Mouse (Mus musculus): ENCODE measurements around the gene Mfsd6l.

Mfsd6l gene

GRCm38 (mm10) chr11:68555918-68556584 is at the start of gene Mfsd6l:
Mfsd6l (plus strand) TSS chr11:68556186.
- no peak for DNase-seq (ENCODE audit: low spot score in 2 of 2)

GRCm38 (mm10) chr11:68507246-68507645 is 48.7 kb upstream of the Mfsd6l start:
- no peak for DNase-seq (ENCODE audit: low spot score in 2 of 2)

GRCm38 (mm10) chr11:68508619-68509018 is 47.4 kb upstream of the Mfsd6l start:
- no peak for DNase-seq (ENCODE audit: low spot score in 2 of 2)

GRCm38 (mm10) chr11:68509194-68509593 is 46.8 kb upstream of the Mfsd6l start:
- no peak for DNase-seq (ENCODE audit: low spot score in 2 of 2)

- peak in 1 of 2 experiments; percentile 32 for DNase-seq (ENCODE audit: low spot score in 2 of 2)
These were observed 42.0 kb upstream of the Mfsd6l start for GRCm38 (mm10) chr11:68513969-68514368.

GRCm38 (mm10) chr11:68519362-68519761 is 36.6 kb upstream of the Mfsd6l start:
- DNase-seq (ENCODE audit: low spot score in 2 of 2): no peak

- DNase-seq (ENCODE audit: low spot score in 2 of 2): no peak
These were observed 36.2 kb upstream of the Mfsd6l start for GRCm38 (mm10) chr11:68519815-68520214.

GRCm38 (mm10) chr11:68520439-68520838 is 35.5 kb upstream of the Mfsd6l start:
- no peak for DNase-seq (ENCODE audit: low spot score in 2 of 2)

- no peak for DNase-seq (ENCODE audit: low spot score in 2 of 2)
These were observed 34.6 kb upstream of the Mfsd6l start for GRCm38 (mm10) chr11:68521352-68521751.

GRCm38 (mm10) chr11:68526441-68526840 is 29.5 kb upstream of the Mfsd6l start:
- no peak for DNase-seq (ENCODE audit: low spot score in 2 of 2)

GRCm38 (mm10) chr11:68531066-68531806 is 24.8 kb upstream of the Mfsd6l start:
- DNase-seq (ENCODE audit: low spot score in 2 of 2): peak in 1 of 2 experiments; percentile 79

- DNase-seq (ENCODE audit: low spot score in 2 of 2): no peak
These were observed 23.9 kb upstream of the Mfsd6l start for GRCm38 (mm10) chr11:68531941-68532535.

GRCm38 (mm10) chr11:68532773-68533172 is 23.2 kb upstream of the Mfsd6l start:
- no peak for DNase-seq (ENCODE audit: low spot score in 2 of 2)

GRCm38 (mm10) chr11:68533971-68534475 is 22.0 kb upstream of the Mfsd6l start:
- peak in 1 of 2 experiments; percentile 38 for DNase-seq (ENCODE audit: low spot score in 2 of 2)

GRCm38 (mm10) chr11:68536026-68536425 is 20.0 kb upstream of the Mfsd6l start:
- no peak for DNase-seq (ENCODE audit: low spot score in 2 of 2)

- DNase-seq (ENCODE audit: low spot score in 2 of 2): peak in 1 of 2 experiments; percentile 57
These were observed 19.5 kb upstream of the Mfsd6l start for GRCm38 (mm10) chr11:68536465-68536864.

GRCm38 (mm10) chr11:68539621-68540020 is 16.4 kb upstream of the Mfsd6l start:
- peak in 1 of 2 experiments; percentile 65 for DNase-seq (ENCODE audit: low spot score in 2 of 2)

GRCm38 (mm10) chr11:68544554-68544953 is 11.4 kb upstream of the Mfsd6l start:
- DNase-seq (ENCODE audit: low spot score in 2 of 2): no peak

GRCm38 (mm10) chr11:68545172-68545571 is 10.8 kb upstream of the Mfsd6l start:
- DNase-seq (ENCODE audit: low spot score in 2 of 2): no peak

GRCm38 (mm10) chr11:68545682-68546222 is 10.2 kb upstream of the Mfsd6l start:
- no peak for DNase-seq (ENCODE audit: low spot score in 2 of 2)

GRCm38 (mm10) chr11:68547484-68547883 is 8.5 kb upstream of the Mfsd6l start:
- DNase-seq (ENCODE audit: low spot score in 2 of 2): no peak

GRCm38 (mm10) chr11:68549597-68549996 is 6.4 kb upstream of the Mfsd6l start:
- DNase-seq (ENCODE audit: low spot score in 2 of 2): no peak

All from left cerebral cortex, adult 9 months (tissue).